Mouse (Mus musculus) heart, postnatal 14 days (tissue): Measurements from ENCODE around the gene Polr3e. TPM values are rescaled to one million over a fixed set of nuclear protein-coding genes. Genes with fewer than 3 reads are reported as not detected.
"Not testable (repeated sequence)": the region's sequence is repeated elsewhere in the genome, so short reads cannot be mapped to it uniquely, and the experiment has no call there.

Experiments
- DNase-seq, 2 experiments: peaks; one replicate each; pipeline ENCODE4 v3.0.0; 2021 to 2022
- intact Hi-C: fragments of 180-260 bp; cut with DNase I; formaldehyde crosslinking; loops from one replicate; pipeline ENCODE4 v1.15.1; 2025
- total RNA-seq, 2 experiments: library from RNA; stranded (reverse); gene quantifications; 2 replicates each; pipeline ENCODE4 v1.2.3; 2021

Polr3e gene
- total RNA-seq, 2 experiments from 2014 or later: 10.7 to 10.9 TPM

DNA sequence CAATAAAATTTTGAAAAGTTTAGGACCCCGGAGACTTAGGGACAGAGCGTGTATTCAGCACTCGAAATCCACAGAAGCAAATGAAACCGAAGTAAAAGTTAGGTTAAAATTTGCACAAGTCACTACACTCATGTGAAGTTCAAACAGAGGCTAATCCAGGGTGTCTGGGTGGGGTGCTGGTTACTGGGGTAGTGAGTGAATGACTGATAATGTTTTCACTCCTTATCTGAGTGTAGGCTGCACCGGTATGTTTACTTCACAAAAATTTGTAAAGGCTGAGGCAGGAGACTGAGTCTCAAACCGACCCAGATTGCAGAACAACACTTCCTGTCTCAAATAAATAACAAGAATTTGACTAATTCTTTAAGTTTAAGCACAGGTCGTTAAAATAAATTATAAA is 51.7 kb downstream of the Polr3e start:
- intact Hi-C loops: no loop called here
- no peak for DNase-seq

DNA sequence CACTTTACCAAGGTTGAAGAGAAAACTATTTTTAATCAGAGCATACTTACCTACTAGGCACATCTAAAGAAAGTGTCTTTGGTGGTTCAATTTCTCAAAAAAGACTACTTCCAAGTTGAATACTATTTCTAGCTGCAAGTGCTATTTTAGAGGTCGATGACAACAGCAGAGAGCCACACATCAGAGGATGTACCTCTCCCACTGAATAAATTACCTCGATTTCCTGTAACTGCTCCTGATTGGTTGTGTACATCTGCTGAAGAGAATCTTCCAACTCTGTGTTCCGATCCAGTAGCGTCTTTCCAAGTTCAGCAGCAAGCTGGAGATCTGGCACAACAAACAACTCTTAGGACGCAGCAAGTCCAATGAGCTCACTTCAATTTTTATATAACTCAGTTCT is 52.6 kb downstream of the Polr3e start:
- no peak for DNase-seq
- intact Hi-C loops: no loop called here

DNA sequence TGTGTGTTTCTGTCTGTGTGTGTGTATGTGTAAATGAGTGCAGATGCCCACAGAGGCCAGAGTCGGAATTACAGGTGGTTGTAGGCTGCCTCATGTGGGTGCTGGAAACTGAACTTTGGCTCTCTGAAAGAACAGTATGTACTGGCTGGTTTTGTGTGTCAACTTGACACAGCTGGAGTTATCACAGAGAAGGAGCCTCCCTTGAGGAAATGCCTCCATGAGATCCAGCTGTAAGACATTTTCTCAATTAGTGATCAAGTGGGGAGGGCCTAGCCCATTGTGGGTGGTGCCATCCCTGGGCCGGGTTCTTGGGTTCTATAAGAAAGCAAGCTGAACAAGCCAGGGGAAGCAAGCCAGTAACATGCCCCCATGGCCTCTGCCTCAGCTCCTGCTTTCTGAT is 54.9 kb downstream of the Polr3e start:
- DNase-seq, intact Hi-C loops: not testable (repeated sequence)

DNA sequence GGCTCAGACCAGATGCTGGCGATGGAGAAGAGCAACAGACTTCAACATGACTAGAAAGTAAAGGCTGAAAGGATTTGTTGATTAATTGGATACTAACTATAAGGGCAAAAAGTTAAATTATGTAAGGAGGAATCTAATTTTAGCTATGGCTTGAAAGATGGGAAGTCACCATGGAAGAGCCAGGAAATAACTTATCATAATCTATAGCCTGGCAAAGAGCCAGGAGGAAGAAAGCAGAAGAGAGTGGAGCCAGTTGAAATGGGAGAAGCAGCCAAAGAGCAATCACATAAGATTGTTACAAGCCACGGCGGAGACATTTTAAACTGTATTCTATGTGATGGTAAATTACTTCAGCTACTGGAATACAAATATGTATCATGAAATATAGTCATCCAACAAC is 56.5 kb downstream of the Polr3e start:
- no peak for DNase-seq
- intact Hi-C loops: no loop called here

DNA sequence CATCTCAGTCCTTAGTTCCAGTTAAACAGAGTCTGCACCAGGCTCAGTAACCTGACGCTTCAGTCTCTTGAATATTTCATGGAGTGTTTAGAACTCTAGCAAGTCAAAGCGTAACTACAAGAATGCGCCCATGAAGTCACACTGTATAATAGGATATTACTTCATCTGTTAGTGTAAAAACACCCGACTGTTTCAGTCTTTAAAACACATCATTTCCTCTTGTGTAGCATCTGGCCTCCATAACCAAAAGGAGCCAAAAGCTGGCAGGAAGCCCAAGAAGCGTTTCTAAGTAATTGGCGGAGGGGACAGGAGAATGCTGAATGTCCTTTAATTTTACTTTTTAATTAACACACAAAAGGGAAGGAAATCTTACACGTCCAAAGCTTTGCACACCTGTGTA is 59.5 kb downstream of the Polr3e start:
- DNase-seq: peak; percentile 56 to 65

DNA sequence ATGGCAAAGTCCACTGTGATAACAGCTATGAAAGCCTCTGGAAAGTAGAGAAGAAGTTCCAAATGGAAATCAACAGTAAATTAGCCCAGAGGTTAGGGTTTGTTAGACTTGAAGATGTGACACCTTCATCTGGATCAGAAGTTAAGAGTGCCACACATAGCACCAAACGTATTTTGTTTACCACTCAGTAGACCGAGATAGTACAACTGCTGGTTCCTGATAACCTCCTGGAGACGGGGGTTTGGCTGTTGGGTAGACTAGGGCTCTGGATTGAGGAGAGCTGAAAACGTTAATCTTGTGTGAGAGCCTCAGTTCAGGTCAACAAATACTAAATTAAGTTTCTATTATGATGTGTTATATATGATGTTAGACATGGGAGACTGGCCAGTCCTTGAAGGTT is 62.5 kb downstream of the Polr3e start:
- intact Hi-C loops: loop anchor here (5.0 kb wide), 1 partner anchor 52 kb away; the partner anchor contains the start of gene Mettl9
- no peak for DNase-seq

More for the DNA sequence above, 59.5 kb downstream of the Polr3e start:
- intact Hi-C loops: no loop called here

DNA sequence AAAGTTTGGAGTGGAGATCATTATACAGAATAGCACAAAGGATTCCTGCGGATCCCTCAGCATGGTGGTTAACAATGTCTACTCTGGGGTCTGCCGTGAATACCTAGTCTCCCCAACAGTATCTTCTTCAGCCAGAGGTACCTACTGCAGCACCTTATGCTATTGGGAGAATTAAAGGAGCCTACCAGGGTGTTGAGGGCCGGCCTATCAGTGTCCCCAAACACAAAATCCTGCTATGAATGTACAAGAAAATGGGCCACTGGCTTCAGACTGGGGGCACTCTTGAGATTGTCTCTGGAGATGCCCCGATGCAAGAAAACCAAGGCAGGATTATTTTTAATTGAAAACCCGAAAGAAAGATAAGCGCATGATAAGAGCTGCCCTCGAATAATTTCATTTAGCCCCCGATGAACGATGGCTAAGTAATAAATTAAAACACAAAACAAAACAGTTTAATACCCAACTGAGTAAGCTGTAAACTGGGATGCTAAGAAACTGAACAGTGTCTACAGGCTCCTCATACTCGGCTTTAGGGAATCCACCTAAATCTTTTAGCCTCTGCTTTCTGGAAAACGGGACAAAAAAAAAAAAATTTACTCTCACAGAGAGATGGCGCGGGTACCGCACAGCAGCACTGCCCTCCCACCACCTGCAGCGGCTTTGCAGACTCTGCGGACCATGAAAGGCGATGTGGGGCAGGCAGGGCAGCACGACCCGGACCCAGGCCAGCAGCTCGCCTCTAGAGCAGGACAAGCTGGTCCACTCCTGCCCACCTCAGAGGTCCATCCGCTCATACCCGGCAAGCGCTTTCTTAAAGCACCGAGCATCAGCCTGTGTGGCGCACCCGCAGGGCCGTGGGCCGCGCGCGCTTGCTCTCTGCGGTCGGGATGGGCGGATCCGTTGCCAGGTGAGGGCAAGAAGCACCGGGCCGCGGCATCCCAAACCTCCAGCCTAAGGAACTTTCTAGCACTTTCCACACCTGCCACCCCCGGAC is 63.7 kb downstream of the Polr3e start:
- peak; percentile 45 to 47 for DNase-seq
- intact Hi-C loops: loop anchor here (5.0 kb wide), 1 partner anchor 51 kb away; the partner anchor contains the start of gene Mettl9

DNA sequence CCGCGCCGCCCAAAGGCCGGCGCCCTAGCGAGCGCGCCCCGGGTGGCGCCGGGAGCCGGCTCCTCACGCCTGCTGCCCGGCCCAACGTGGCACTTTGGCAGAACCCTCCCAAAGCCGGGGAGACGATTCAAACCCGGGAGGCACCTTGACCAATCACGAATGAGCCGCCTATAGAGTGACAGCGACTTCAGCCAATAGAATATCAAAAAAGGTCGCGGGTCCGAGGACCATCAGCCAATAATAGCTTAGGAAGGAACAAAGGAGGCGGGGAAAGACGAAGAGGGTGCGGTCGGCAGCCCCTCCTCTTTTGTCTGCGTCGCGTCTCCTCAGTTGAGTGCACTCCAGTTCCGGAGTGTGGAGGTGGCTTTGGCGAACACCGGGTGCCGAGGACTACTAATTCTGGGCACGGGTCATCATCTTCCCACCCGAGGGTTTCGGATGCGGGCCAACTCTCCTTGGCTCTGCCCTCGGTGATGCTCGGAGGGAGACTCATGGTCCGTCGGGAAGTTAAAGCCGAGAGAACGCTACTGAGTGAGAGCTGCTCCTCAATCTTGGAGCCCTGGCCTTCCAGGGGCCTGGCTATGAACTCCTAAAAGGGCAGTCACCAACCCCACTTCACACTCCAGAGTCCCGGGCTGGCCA is 64.8 kb downstream of the Polr3e start, which contains the start of the genes Cdr2 and Mfsd13b:
Gene Cdr2 (minus strand): TSS at position 113 of the 642 bp plus-strand sequence.
Gene Mfsd13b (plus strand): TSS at position 310 of the 642 bp plus-strand sequence.
- DNase-seq: peak; percentile 92 to 96
- intact Hi-C loops: loop anchor here (2.0 to 5.0 kb wide), 2 partner anchors 46 to 50 kb away; partner anchors contain the start of gene Mettl9

DNA sequence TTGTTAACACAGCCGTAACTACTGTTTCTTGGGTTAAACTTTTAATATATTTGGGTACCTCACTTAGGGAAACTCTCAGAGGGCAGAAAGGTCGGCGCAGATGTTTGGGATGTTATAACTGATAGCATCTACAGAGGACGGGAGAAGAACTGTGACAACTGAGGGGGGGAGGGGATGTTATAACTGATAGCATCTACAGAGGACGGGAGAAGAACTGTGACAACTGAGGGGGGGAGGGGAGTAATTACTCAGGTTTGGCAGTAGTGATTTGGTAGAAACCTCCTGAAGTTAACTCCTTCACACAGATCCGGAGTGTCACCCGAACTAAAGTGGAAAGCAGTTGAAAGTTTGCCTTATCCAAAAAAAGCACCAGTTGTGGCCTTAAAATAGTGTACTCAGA is 65.4 kb downstream of the Polr3e start:
- intact Hi-C loops: loop anchor here (2.0 to 5.0 kb wide), 2 partner anchors 46 to 49 kb away; partner anchors contain the start of gene Mettl9
- no peak for DNase-seq

DNA sequence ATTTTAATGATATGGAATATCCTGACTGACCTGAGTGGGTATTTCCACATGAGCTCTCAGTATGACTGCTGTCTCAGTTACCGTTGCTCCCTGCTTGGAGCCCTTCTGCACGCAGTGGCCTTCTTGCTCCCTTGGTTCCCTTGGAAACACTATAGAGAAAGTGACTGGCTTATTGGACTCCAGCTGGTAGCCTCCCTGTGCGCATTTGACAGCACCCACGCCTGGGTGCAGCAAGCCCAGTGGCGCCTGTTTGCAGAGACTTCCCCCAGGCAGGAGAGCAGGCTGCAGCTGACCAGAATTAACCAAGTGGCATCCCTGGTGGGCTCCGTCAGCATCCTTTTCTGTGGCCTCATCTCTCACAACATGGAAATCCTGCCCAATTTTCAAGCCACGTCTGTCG is 73.6 kb downstream of the Polr3e start:
- intact Hi-C loops: no loop called here
- no peak for DNase-seq

Other genes with a start within 250 kb of the Polr3e start
- gene Pdzd9, start 247.4 kb upstream of the Polr3e start, total RNA-seq: not detected
- gene Mosmo, start 240.1 kb upstream of the Polr3e start, total RNA-seq: 10 to 100 TPM; 27.8 to 29.2 TPM
- 1 to 10 TPM; 5.1 to 7.3 TPM for gene Vwa3a, start 178.4 kb upstream of the Polr3e start, total RNA-seq
- gene Gm5737, start 105.4 kb upstream of the Polr3e start, total RNA-seq: under 1 TPM in 1 of 2 experiments, not detected in 1; 0.22 TPM
- 10 to 100 TPM; 30.0 to 34.2 TPM for gene Eef2k, start 74.9 kb upstream of the Polr3e start, total RNA-seq
- 10 to 100 TPM; 24.1 to 24.8 TPM for gene Cdr2, start 64.6 kb downstream of the Polr3e start, total RNA-seq
- gene Mfsd13b, start 64.8 kb downstream of the Polr3e start, total RNA-seq: not detected
- gene Mettl9, start 116.7 kb downstream of the Polr3e start, total RNA-seq: 10 to 100 TPM; 78.8 to 94.3 TPM
- gene Igsf6, start 156.8 kb downstream of the Polr3e start, total RNA-seq: 1 to 10 TPM; 1.3 to 1.4 TPM
- gene Otoa, start 163.9 kb downstream of the Polr3e start, total RNA-seq: 1 to 10 TPM in 1 of 2 experiments, under 1 TPM in 1; 0.88 to 2.0 TPM